Mouse (Mus musculus) limb, embryonic 12.5 days (tissue): ENCODE results near the gene Exoc3l2. TPM values are rescaled to one million over a fixed set of nuclear protein-coding genes. Genes with fewer than 3 reads are reported as not detected.

Experiments
- ATAC-seq: fragments of 200-750 bp; cut with Nextera tagmentation; 2 replicates; pipeline ENCODE4 v1.8.0; 2017; ENCODE audit warnings: low read depth, moderate TSS enrichment; ENCODE audit not compliant: insufficient number of reproducible peaks, insufficient read depth, low FRiP score, low TSS enrichment
- H3K27ac ChIP-seq: fragments of 300-500 bp; sonication (generic); 2 replicates; pipeline ENCODE4 v1.5.1; 2016; ENCODE audit warnings: mild to moderate bottlenecking, moderate library complexity
- H3K27me3 ChIP-seq: fragments of 300-500 bp; sonication (generic); 2 replicates; pipeline ENCODE4 v1.6.1; 2016; ENCODE audit warnings: mild to moderate bottlenecking, moderate library complexity
- H3K36me3 ChIP-seq: fragments of 300-500 bp; sonication (generic); 2 replicates; pipeline ENCODE4 v1.6.1; 2016; ENCODE audit warnings: mild to moderate bottlenecking, moderate library complexity
- H3K4me1 ChIP-seq: fragments of 300-500 bp; sonication (generic); replicated peaks from 2 replicates; pipeline ENCODE4 v1.6.1; 2016
- H3K4me2 ChIP-seq: fragments of 300-500 bp; sonication (generic); 2 replicates; pipeline ENCODE4 v1.6.1; 2016; ENCODE audit warnings: mild to moderate bottlenecking, moderate library complexity
- H3K4me3 ChIP-seq: fragments of 300-500 bp; sonication (generic); replicated peaks from 2 replicates; pipeline ENCODE4 v1.5.1; 2016; ENCODE audit warnings: mild to moderate bottlenecking
- H3K9ac ChIP-seq: fragments of 300-500 bp; sonication (generic); replicated peaks from 2 replicates; pipeline ENCODE4 v1.6.1; 2016; ENCODE audit warnings: mild to moderate bottlenecking, moderate library complexity
- H3K9me3 ChIP-seq: fragments of 300-500 bp; sonication (generic); 2 replicates; pipeline ENCODE4 v1.6.1; 2016; ENCODE audit warnings: mild to moderate bottlenecking, moderate library complexity
- WGBS: fragments of 180-500 bp; shearing (Covaris S2); methylation state at CpG from one replicate; pipeline ENCODE4 v1.1.7; 2016; 5-methylcytosine and 5-hydroxymethylcytosine counted together
- polyA plus RNA-seq: library from polyadenylated mRNA; unstranded; fragments of >200 nt; fragmentation: Nextera tagmentation; extraction: Ambion mirVana; gene quantifications from 2 replicates; pipeline ENCODE4 v1.2.1, GENCODE M21; 2016

Exoc3l2 gene
- polyA plus RNA-seq, 1 experiment from 2014 or later: 1.5 TPM

GRCm38 (mm10) chr7:19467638-19468037, 4.5 kb downstream of the Exoc3l2 start:
- peaks cover 58% of the 10 kb centered on the region for H3K27me3 ChIP-seq
- 39% methylated on average over 6 of the region's 6 CpGs for WGBS
- no peak overlapping the region for H3K27ac ChIP-seq
- H3K9me3 ChIP-seq: no peaks in the 10 kb centered on the region
- peaks cover 30% of the 10 kb centered on the region for H3K4me1 ChIP-seq
- no peak overlapping the region for H3K4me3 ChIP-seq
- ATAC-seq: no peak
- H3K4me2 ChIP-seq: no peak overlapping the region
- H3K36me3 ChIP-seq: no peaks in the 10 kb centered on the region
- H3K9ac ChIP-seq: no peak overlapping the region

GRCm38 (mm10) chr7:19468279-19468678, 5.1 kb downstream of the Exoc3l2 start:
- Histone ChIP-seq H3K4me3 (no peak overlapping the region), H3K27me3 (peaks cover 65% of the 10 kb centered on the region), H3K4me1 (peaks cover 24% of the 10 kb centered on the region), H3K9ac (no peak overlapping the region), H3K36me3 (no peaks in the 10 kb centered on the region), H3K4me2 (no peak overlapping the region), H3K27ac (no peak overlapping the region), H3K9me3 (no peaks in the 10 kb centered on the region)
- ATAC-seq: no peak
- WGBS: 63% methylated on average over 12 of the region's 12 CpGs

GRCm38 (mm10) chr7:19469404-19469803, 6.3 kb downstream of the Exoc3l2 start:
- Histone ChIP-seq H3K4me3 (peak overlapping the region; percentile 7; the same call in 1 of the 2 replicates), H3K27me3 (peaks cover 72% of the 10 kb centered on the region), H3K9ac (no peak overlapping the region), H3K4me2 (no peak overlapping the region), H3K9me3 (no peaks in the 10 kb centered on the region), H3K4me1 (peaks cover 15% of the 10 kb centered on the region), H3K36me3 (no peaks in the 10 kb centered on the region), H3K27ac (no peak overlapping the region)
- no peak for ATAC-seq
- 24% methylated on average over 23 of the region's 23 CpGs for WGBS

- 13% methylated on average over 14 of the region's 14 CpGs for WGBS
- no peak for ATAC-seq
- H3K27me3 ChIP-seq: peaks cover 77% of the 10 kb centered on the region
- no peaks in the 10 kb centered on the region for H3K36me3 ChIP-seq
- H3K9ac ChIP-seq: no peak overlapping the region
- no peaks in the 10 kb centered on the region for H3K9me3 ChIP-seq
- H3K4me1 ChIP-seq: peaks cover 6% of the 10 kb centered on the region
- H3K27ac ChIP-seq: no peak overlapping the region
- no peak overlapping the region for H3K4me2 ChIP-seq
- H3K4me3 ChIP-seq: no peak overlapping the region
Observed at GRCm38 (mm10) chr7:19470308-19470707, 7.2 kb downstream of the Exoc3l2 start.

- Histone ChIP-seq H3K4me1 (peaks cover 3% of the 10 kb centered on the region; the same call in 1 of the 2 replicates), H3K9ac (no peak overlapping the region), H3K36me3 (no peaks in the 10 kb centered on the region), H3K4me2 (no peak overlapping the region), H3K4me3 (no peak overlapping the region), H3K9me3 (no peaks in the 10 kb centered on the region), H3K27ac (no peak overlapping the region), H3K27me3 (peaks cover 79% of the 10 kb centered on the region)
- no peak for ATAC-seq
- 49% methylated on average over 4 of the region's 4 CpGs for WGBS
Observed at GRCm38 (mm10) chr7:19472403-19472802, 9.3 kb downstream of the Exoc3l2 start.

GRCm38 (mm10) chr7:19473875-19474443, 10.8 kb downstream of the Exoc3l2 start:
- under 1% methylated on average over 62 of the region's 89 CpGs for WGBS
- ATAC-seq: peak; percentile 81
- Histone ChIP-seq H3K4me1 (peaks cover 7% of the 10 kb centered on the region; the same call in 1 of the 2 replicates), H3K9ac (peak overlapping the region; percentile 81), H3K27ac (peak overlapping the region; percentile 72), H3K4me2 (peak overlapping the region; percentile 75), H3K4me3 (peak overlapping the region; percentile 59), H3K27me3 (peaks cover 74% of the 10 kb centered on the region), H3K36me3 (no peaks in the 10 kb centered on the region), H3K9me3 (no peaks in the 10 kb centered on the region)

GRCm38 (mm10) chr7:19477084-19477483, 14.0 kb downstream of the Exoc3l2 start:
- H3K27me3 ChIP-seq: peaks cover 52% of the 10 kb centered on the region

GRCm38 (mm10) chr7:19477624-19478384, 14.7 kb downstream of the Exoc3l2 start:
- no peak for ATAC-seq

More at GRCm38 (mm10) chr7:19477084-19477483, 14.0 kb downstream of the Exoc3l2 start:
- Histone ChIP-seq H3K27ac (no peak overlapping the region), H3K4me3 (no peak overlapping the region), H3K36me3 (no peaks in the 10 kb centered on the region), H3K9ac (no peak overlapping the region), H3K4me2 (no peak overlapping the region), H3K4me1 (peaks cover 4% of the 10 kb centered on the region; the same call in 1 of the 2 replicates), H3K9me3 (no peaks in the 10 kb centered on the region)
- no peak for ATAC-seq
- WGBS: 80% methylated on average over 2 of the region's 2 CpGs

GRCm38 (mm10) chr7:19483281-19483680, 20.1 kb downstream of the Exoc3l2 start:
- Histone ChIP-seq H3K36me3 (no peaks in the 10 kb centered on the region), H3K9me3 (no peaks in the 10 kb centered on the region), H3K4me2 (no peak overlapping the region), H3K27me3 (peaks cover 27% of the 10 kb centered on the region), H3K27ac (no peak overlapping the region), H3K9ac (no peak overlapping the region), H3K4me1 (no peaks in the 10 kb centered on the region), H3K4me3 (no peak overlapping the region)
- WGBS: 80% methylated on average over 8 of the region's 8 CpGs
- no peak for ATAC-seq

More at GRCm38 (mm10) chr7:19477624-19478384, 14.7 kb downstream of the Exoc3l2 start:
- Histone ChIP-seq H3K36me3 (no peaks in the 10 kb centered on the region), H3K4me1 (peaks cover 4% of the 10 kb centered on the region; the same call in 1 of the 2 replicates), H3K9me3 (no peaks in the 10 kb centered on the region), H3K9ac (no peak overlapping the region), H3K4me3 (no peak overlapping the region), H3K27me3 (peaks cover 45% of the 10 kb centered on the region), H3K4me2 (no peak overlapping the region), H3K27ac (no peak overlapping the region)
- WGBS: 27% methylated on average over 14 of the region's 14 CpGs

GRCm38 (mm10) chr7:19485488-19485887, 22.4 kb downstream of the Exoc3l2 start:
- no peak for ATAC-seq
- 89% methylated on average over 1 of the region's 1 CpGs for WGBS
- peaks cover 42% of the 10 kb centered on the region for H3K27me3 ChIP-seq
- 0 out of 2 replicates have a peak, but pooled peaks cover 7% of the 10 kb centered on the region for H3K4me1 ChIP-seq
- H3K36me3 ChIP-seq: no peaks in the 10 kb centered on the region
- no peak overlapping the region for H3K27ac ChIP-seq
- H3K9me3 ChIP-seq: no peaks in the 10 kb centered on the region
- no peak overlapping the region for H3K4me2 ChIP-seq
- no peak overlapping the region for H3K9ac ChIP-seq
- no peak overlapping the region for H3K4me3 ChIP-seq

- peaks cover 53% of the 10 kb centered on the region for H3K27me3 ChIP-seq
- no peak for ATAC-seq
Observed at GRCm38 (mm10) chr7:19486549-19486948, 23.4 kb downstream of the Exoc3l2 start.

More at GRCm38 (mm10) chr7:19486549-19486948, 23.4 kb downstream of the Exoc3l2 start:
- no peak overlapping the region for H3K9ac ChIP-seq
- H3K9me3 ChIP-seq: no peaks in the 10 kb centered on the region
- WGBS: 89% methylated on average over 7 of the region's 7 CpGs
- H3K27ac ChIP-seq: no peak overlapping the region
- no peak overlapping the region for H3K4me2 ChIP-seq
- H3K4me3 ChIP-seq: no peak overlapping the region
- H3K4me1 ChIP-seq: peaks cover 7% of the 10 kb centered on the region; the same call in 1 of the 2 replicates
- no peaks in the 10 kb centered on the region for H3K36me3 ChIP-seq
